ENCODE assay signal across 11 mouse cellular contexts in genomic region chr2:164430697-164431096, GRCm38 (mm10). TPM values are rescaled to one million over a fixed set of nuclear protein-coding genes. Genes with fewer than 3 reads are reported as not detected.
DNase-seq lines count a peak whose midpoint lies in the region; ATAC-seq and TF ChIP-seq lines count a peak whose summit lies in the region.
"Had no signal": no experiment of that assay in that cellular context is flagged by ENCODE, and none has a peak within 500 bp of the region (broad histone marks: within the 10 kb centered on the region; RNA-seq: fewer than 3 reads in every experiment).

No protein-coding gene starts in this region.

- WGBS in intestine, embryonic 14.5 days: 7% methylated on average over 7 of the region's 7 CpGs
- WGBS in limb, embryonic 10.5 days: 10% methylated on average over 7 of the region's 7 CpGs
- WGBS in stomach, embryonic 16.5 days: 10% methylated on average over 7 of the region's 7 CpGs

- intact Hi-C loops in left cerebral cortex, postnatal 25 days (cut with DNase I): no loop called here

- DNase-seq in testis, postnatal 10 days (ENCODE audit: low spot score): no peak
- no peak for DNase-seq in intestine, embryonic 14.5 days (ENCODE audit: low spot score)
- DNase-seq in limb, embryonic 10.5 days (ENCODE audit: low spot score): no peak
- no peak for DNase-seq in frontal cortex, postnatal 25 days (ENCODE audit: low spot score in 2 of 2)
- DNase-seq in T-cell, adult 2 months (ENCODE audit: low spot score): no peak
- no peak for DNase-seq in left cerebral cortex, postnatal 25 days (ENCODE audit: low spot score in 2 of 2)
- DNase-seq: right cerebral cortex, adult 18-20 months had no signal

- no peak for ATAC-seq in intestine, embryonic 14.5 days (replicated peaks; ENCODE audit: low FRiP score, low TSS enrichment, low read depth)
- ATAC-seq in stomach, embryonic 16.5 days (ENCODE audit: insufficient read depth, low FRiP score): no peak
- ATAC-seq: midbrain, embryonic 15.5 days had no signal

- no peak for TF ChIP-seq CTCF in testis, adult 2 months (IDR thresholded peaks at IDR 0.05; ENCODE audit: control insufficient read depth, insufficient read depth, insufficient replicate concordance, low read depth, low read length)

- no peaks in the 10 kb centered on the region for H3K9me3 ChIP-seq in intestine, embryonic 14.5 days (ENCODE audit: control insufficient read depth, low read length)
- H3K9me3 ChIP-seq in limb, embryonic 10.5 days (replicated peaks): no peaks in the 10 kb centered on the region
- H3K9me3 ChIP-seq in stomach, embryonic 16.5 days (replicated peaks; ENCODE audit: control insufficient read depth, low read length): no peaks in the 10 kb centered on the region
- H3K9me3 ChIP-seq: midbrain, embryonic 15.5 days had no signal

- H3K27ac ChIP-seq in testis, adult 2 months (ENCODE audit: control insufficient read depth, insufficient read depth, low read depth, low read length): peak overlapping the region; percentile 82
- peak overlapping the region; percentile 29 for H3K27ac ChIP-seq in intestine, embryonic 14.5 days (ENCODE audit: low read depth)
- peak overlapping the region; percentile 26; the same call in 1 of the 2 replicates for H3K27ac ChIP-seq in limb, embryonic 10.5 days
- peak overlapping the region; percentile 90 for H3K27ac ChIP-seq in stomach, embryonic 16.5 days (ENCODE audit: low read length)
- H3K27ac ChIP-seq: midbrain, embryonic 15.5 days had no signal

- H3K27me3 ChIP-seq in testis, adult 2 months (ENCODE audit: control insufficient read depth, insufficient read depth, low read length): no peaks in the 10 kb centered on the region
- no peaks in the 10 kb centered on the region for H3K27me3 ChIP-seq in intestine, embryonic 14.5 days (replicated peaks; ENCODE audit: control insufficient read depth, insufficient read depth, low read length)
- H3K27me3 ChIP-seq in limb, embryonic 10.5 days (ENCODE audit: low read depth, poor library complexity, severe bottlenecking): peaks cover 57% of the 10 kb centered on the region
- no peaks in the 10 kb centered on the region for H3K27me3 ChIP-seq in stomach, embryonic 16.5 days (ENCODE audit: control insufficient read depth, insufficient read depth, low read length)
- H3K27me3 ChIP-seq: midbrain, embryonic 15.5 days had no signal

- peaks cover 24% of the 10 kb centered on the region for H3K4me1 ChIP-seq in testis, adult 2 months (ENCODE audit: control insufficient read depth, insufficient read depth, low read length)
- peaks cover 33% of the 10 kb centered on the region for H3K4me1 ChIP-seq in intestine, embryonic 14.5 days (replicated peaks; ENCODE audit: control insufficient read depth, insufficient read depth, low read length)
- peaks cover 55% of the 10 kb centered on the region for H3K4me1 ChIP-seq in limb, embryonic 10.5 days
- peaks cover 53% of the 10 kb centered on the region for H3K4me1 ChIP-seq in stomach, embryonic 16.5 days (ENCODE audit: control insufficient read depth, insufficient read depth, low read length)
- H3K4me1 ChIP-seq: midbrain, embryonic 15.5 days had no signal

- no peak for TF ChIP-seq POLR2A in testis, adult 2 months (IDR thresholded peaks at IDR 0.05; ENCODE audit: control insufficient read depth, low read depth, low read length)

- H3K4me2 ChIP-seq in intestine, embryonic 14.5 days (ENCODE audit: low read length): peak overlapping the region; percentile 31
- peak overlapping the region; percentile 43; the same call in 1 of the 2 replicates for H3K4me2 ChIP-seq in stomach, embryonic 16.5 days (ENCODE audit: low read depth, low read length)
- H3K4me2 ChIP-seq: midbrain, embryonic 15.5 days had no signal

- peak overlapping the region; percentile 42 for H3K4me3 ChIP-seq in testis, adult 2 months (ENCODE audit: control insufficient read depth, low read depth, low read length)
- H3K4me3 ChIP-seq in intestine, embryonic 14.5 days (ENCODE audit: low read depth, low read length): no peak overlapping the region
- 0 out of 2 replicates have a peak overlapping the region, but pooled peaks have one; percentile 12 for H3K4me3 ChIP-seq in limb, embryonic 10.5 days
- H3K4me3 ChIP-seq in stomach, embryonic 16.5 days (replicated peaks; ENCODE audit: low read length): 0 out of 2 replicates have a peak overlapping the region, but pooled peaks have one; percentile 1
- H3K4me3 ChIP-seq: midbrain, embryonic 15.5 days had no signal

- H3K36me3 ChIP-seq in testis, adult 2 months (ENCODE audit: control insufficient read depth, insufficient read depth, low read length): no peaks in the 10 kb centered on the region
- H3K36me3 ChIP-seq in intestine, embryonic 14.5 days (ENCODE audit: control insufficient read depth, insufficient read depth, low read length): peaks cover 36% of the 10 kb centered on the region
- H3K36me3 ChIP-seq in limb, embryonic 10.5 days: peaks cover 16% of the 10 kb centered on the region
- H3K36me3 ChIP-seq in stomach, embryonic 16.5 days (ENCODE audit: control insufficient read depth, insufficient read depth, low read length): peaks cover 10% of the 10 kb centered on the region; the same call in 1 of the 2 replicates
- H3K36me3 ChIP-seq: midbrain, embryonic 15.5 days had no signal

- no peak overlapping the region for H3K9ac ChIP-seq in intestine, embryonic 14.5 days (ENCODE audit: low read length)
- peak overlapping the region; percentile 56; the same call in 1 of the 2 replicates for H3K9ac ChIP-seq in stomach, embryonic 16.5 days (ENCODE audit: low read length)
- H3K9ac ChIP-seq: midbrain, embryonic 15.5 days had no signal

RNA-seq across cellular contexts. Expression of gene Sdc4, which starts 13.0 kb away (rescaled TPM):
- 12.2 and 16.6 TPM in 2 replicates for polyA plus RNA-seq in testis, adult 2 months (2012; rRNA removed)
- polyA plus RNA-seq in intestine, embryonic 14.5 days (2014; fragmentation: Nextera tagmentation; extraction: Ambion mirVana): 104 and 110 TPM in 2 replicates
- 22.1 and 24.2 TPM in 2 replicates for polyA plus RNA-seq in limb, embryonic 10.5 days (2016; fragmentation: Nextera tagmentation; extraction: Ambion mirVana)
- 150 and 173 TPM in 2 replicates for polyA plus RNA-seq in stomach, embryonic 16.5 days (2015; fragmentation: Nextera tagmentation; extraction: Ambion mirVana)
- 10 to 100 TPM; 86.7 to 90.7 TPM for total RNA-seq in left cerebral cortex, postnatal 25 days (2021)

RNA-seq across cellular contexts. Expression of gene Matn4, which starts 25.7 kb away (rescaled TPM):
- 0.19 and 0.26 TPM in 2 replicates for polyA plus RNA-seq in testis, adult 2 months (2012; rRNA removed)
- 1.7 and 1.9 TPM in 2 replicates for polyA plus RNA-seq in intestine, embryonic 14.5 days (2014; fragmentation: Nextera tagmentation; extraction: Ambion mirVana)
- polyA plus RNA-seq in limb, embryonic 10.5 days (2016; fragmentation: Nextera tagmentation; extraction: Ambion mirVana): 0.15 and 3.0 TPM in 2 replicates
- polyA plus RNA-seq in stomach, embryonic 16.5 days (2015; fragmentation: Nextera tagmentation; extraction: Ambion mirVana): 6.4 and 8.9 TPM in 2 replicates
- 10 to 100 TPM; 11.5 to 13.8 TPM for total RNA-seq in left cerebral cortex, postnatal 25 days (2021)

RNA-seq across cellular contexts. Expression of gene Sys1, which starts 26.1 kb away (rescaled TPM):
- 26.1 and 26.4 TPM in 2 replicates for polyA plus RNA-seq in testis, adult 2 months (2012; rRNA removed)
- 65.2 and 67.2 TPM in 2 replicates for polyA plus RNA-seq in intestine, embryonic 14.5 days (2014; fragmentation: Nextera tagmentation; extraction: Ambion mirVana)
- polyA plus RNA-seq in limb, embryonic 10.5 days (2016; fragmentation: Nextera tagmentation; extraction: Ambion mirVana): 54.4 and 54.5 TPM in 2 replicates
- 48.1 and 49.4 TPM in 2 replicates for polyA plus RNA-seq in stomach, embryonic 16.5 days (2015; fragmentation: Nextera tagmentation; extraction: Ambion mirVana)
- 10 to 100 TPM; 38.0 to 39.7 TPM for total RNA-seq in left cerebral cortex, postnatal 25 days (2021)

RNA-seq across cellular contexts. Expression of gene Rbpjl, which starts 27.8 kb away (rescaled TPM):
- polyA plus RNA-seq in testis, adult 2 months (2012; rRNA removed): 0.04 and 0.05 TPM in 2 replicates
- polyA plus RNA-seq in intestine, embryonic 14.5 days (2014; fragmentation: Nextera tagmentation; extraction: Ambion mirVana): 0.07 and 10.4 TPM in 2 replicates
- polyA plus RNA-seq in limb, embryonic 10.5 days (2016; fragmentation: Nextera tagmentation; extraction: Ambion mirVana): 0.03 TPM in 1 of 2 replicates, not detected in the other
- polyA plus RNA-seq in stomach, embryonic 16.5 days (2015; fragmentation: Nextera tagmentation; extraction: Ambion mirVana): 41.3 and 45.2 TPM in 2 replicates
- total RNA-seq in left cerebral cortex, postnatal 25 days (2021): under 1 TPM; 0.41 to 0.43 TPM
- polyA plus RNA-seq: large intestine, adult 2 months; midbrain, embryonic 15.5 days had no signal

RNA-seq across cellular contexts. Expression of gene Gm20458, which starts 30.1 kb away (rescaled TPM):
- 5.0 and 5.6 TPM in 2 replicates for polyA plus RNA-seq in testis, adult 2 months (2012; rRNA removed)
- polyA plus RNA-seq in intestine, embryonic 14.5 days (2014; fragmentation: Nextera tagmentation; extraction: Ambion mirVana): 11.6 and 17.4 TPM in 2 replicates
- polyA plus RNA-seq in limb, embryonic 10.5 days (2016; fragmentation: Nextera tagmentation; extraction: Ambion mirVana): 2.2 and 3.2 TPM in 2 replicates
- 17.2 and 19.2 TPM in 2 replicates for polyA plus RNA-seq in stomach, embryonic 16.5 days (2015; fragmentation: Nextera tagmentation; extraction: Ambion mirVana)
- 10 to 100 TPM; 11.4 to 13.1 TPM for total RNA-seq in left cerebral cortex, postnatal 25 days (2021)

Comparison
In these comparisons a context has a peak if more than half of its experiments do, and no peak if none do; other contexts are left out.
1. H3K27ac ChIP-seq: peak in every context shown above with its lines; median percentile 90 in stomach, embryonic 16.5 days; 82 in testis, adult 2 months; 29 in intestine, embryonic 14.5 days; 26 in limb, embryonic 10.5 days.